Mouse (Mus musculus): ENCODE results near the gene Galnt9. TPM values are rescaled to one million over a fixed set of nuclear protein-coding genes. Genes with fewer than 3 reads are reported as not detected.

The Galnt9 gene
- polyA plus RNA-seq, 1 experiment from 2014 or later: 0.16 TPM

GRCm38 (mm10) chr5:110510357-110510756 lies 33.8 kb upstream of the Galnt9 start:
- H3K27ac ChIP-seq (replicated peaks): no peak overlapping the region
- no peaks in the 10 kb centered on the region for H3K9me3 ChIP-seq (replicated peaks)
- no peaks in the 10 kb centered on the region; the same call in 1 of the 2 replicates for H3K27me3 ChIP-seq
- no peak overlapping the region for H3K4me3 ChIP-seq (replicated peaks)
- no peaks in the 10 kb centered on the region for H3K4me1 ChIP-seq (replicated peaks)
- ATAC-seq (ENCODE audit: insufficient read depth): no peak
- 67% methylated on average over 6 of the region's 6 CpGs for WGBS (ENCODE audit: insufficient replicate concordance)
- no peaks in the 10 kb centered on the region for H3K36me3 ChIP-seq (replicated peaks)
- no peak overlapping the region for H3K4me2 ChIP-seq
- H3K9ac ChIP-seq: no peak overlapping the region

- no peak for ATAC-seq (ENCODE audit: insufficient read depth)
- Histone ChIP-seq H3K27ac (replicated peaks) (no peak overlapping the region), H3K27me3 (peaks cover 3% of the 10 kb centered on the region; the same call in 1 of the 2 replicates), H3K36me3 (replicated peaks) (no peaks in the 10 kb centered on the region), H3K4me3 (replicated peaks) (no peak overlapping the region), H3K9me3 (replicated peaks) (no peaks in the 10 kb centered on the region), H3K4me2 (no peak overlapping the region), H3K9ac (no peak overlapping the region), H3K4me1 (replicated peaks) (no peaks in the 10 kb centered on the region)
- WGBS (ENCODE audit: insufficient replicate concordance): 54% methylated on average over 4 of the region's 4 CpGs
Measured at GRCm38 (mm10) chr5:110513791-110514190, 30.4 kb upstream of the Galnt9 start.

GRCm38 (mm10) chr5:110514694-110515093 lies 29.5 kb upstream of the Galnt9 start:
- Histone ChIP-seq H3K27me3 (peaks cover 3% of the 10 kb centered on the region; the same call in 1 of the 2 replicates), H3K27ac (replicated peaks) (no peak overlapping the region), H3K4me1 (replicated peaks) (no peaks in the 10 kb centered on the region), H3K9me3 (replicated peaks) (no peaks in the 10 kb centered on the region), H3K36me3 (replicated peaks) (no peaks in the 10 kb centered on the region), H3K4me3 (replicated peaks) (no peak overlapping the region), H3K9ac (no peak overlapping the region), H3K4me2 (no peak overlapping the region)
- WGBS (ENCODE audit: insufficient replicate concordance): 55% methylated on average over 3 of the region's 3 CpGs
- no peak for ATAC-seq (ENCODE audit: insufficient read depth)

- Histone ChIP-seq H3K36me3 (replicated peaks) (no peaks in the 10 kb centered on the region), H3K9me3 (replicated peaks) (no peaks in the 10 kb centered on the region), H3K4me3 (replicated peaks) (no peak overlapping the region), H3K4me2 (no peak overlapping the region), H3K27ac (replicated peaks) (no peak overlapping the region), H3K4me1 (replicated peaks) (no peaks in the 10 kb centered on the region), H3K9ac (no peak overlapping the region), H3K27me3 (peaks cover 3% of the 10 kb centered on the region; the same call in 1 of the 2 replicates)
- no peak for ATAC-seq (ENCODE audit: insufficient read depth)
- 38% methylated on average over 4 of the region's 4 CpGs for WGBS (ENCODE audit: insufficient replicate concordance)
Measured at GRCm38 (mm10) chr5:110516390-110516789, 27.8 kb upstream of the Galnt9 start.

- WGBS (ENCODE audit: insufficient replicate concordance): 35% methylated on average over 14 of the region's 14 CpGs
- H3K27me3 ChIP-seq: peaks cover 3% of the 10 kb centered on the region; the same call in 1 of the 2 replicates
- ATAC-seq (ENCODE audit: insufficient read depth): no peak
- H3K4me2 ChIP-seq: no peak overlapping the region
- no peak overlapping the region for H3K4me3 ChIP-seq (replicated peaks)
- no peak overlapping the region for H3K9ac ChIP-seq
- no peaks in the 10 kb centered on the region for H3K36me3 ChIP-seq (replicated peaks)
- H3K4me1 ChIP-seq (replicated peaks): no peaks in the 10 kb centered on the region
- no peaks in the 10 kb centered on the region for H3K9me3 ChIP-seq (replicated peaks)
- no peak overlapping the region for H3K27ac ChIP-seq (replicated peaks)
Measured at GRCm38 (mm10) chr5:110518086-110518783, 25.9 kb upstream of the Galnt9 start.

- ATAC-seq (ENCODE audit: insufficient read depth): no peak
- Histone ChIP-seq H3K9me3 (replicated peaks) (no peaks in the 10 kb centered on the region), H3K4me2 (no peak overlapping the region), H3K36me3 (replicated peaks) (no peaks in the 10 kb centered on the region), H3K27ac (replicated peaks) (no peak overlapping the region), H3K4me3 (replicated peaks) (no peak overlapping the region), H3K27me3 (peaks cover 3% of the 10 kb centered on the region; the same call in 1 of the 2 replicates), H3K4me1 (replicated peaks) (no peaks in the 10 kb centered on the region), H3K9ac (no peak overlapping the region)
- WGBS (ENCODE audit: insufficient replicate concordance): 60% methylated on average over 4 of the region's 4 CpGs
Measured at GRCm38 (mm10) chr5:110520974-110521373, 23.2 kb upstream of the Galnt9 start.

GRCm38 (mm10) chr5:110521822-110522221 lies 22.3 kb upstream of the Galnt9 start:
- no peaks in the 10 kb centered on the region for H3K9me3 ChIP-seq (replicated peaks)
- H3K4me1 ChIP-seq (replicated peaks): no peaks in the 10 kb centered on the region
- peaks cover 3% of the 10 kb centered on the region; the same call in 1 of the 2 replicates for H3K27me3 ChIP-seq
- 55% methylated on average over 7 of the region's 7 CpGs for WGBS (ENCODE audit: insufficient replicate concordance)
- H3K4me3 ChIP-seq (replicated peaks): no peak overlapping the region
- H3K4me2 ChIP-seq: no peak overlapping the region
- no peak overlapping the region for H3K27ac ChIP-seq (replicated peaks)
- H3K9ac ChIP-seq: no peak overlapping the region
- no peak for ATAC-seq (ENCODE audit: insufficient read depth)
- no peaks in the 10 kb centered on the region for H3K36me3 ChIP-seq (replicated peaks)

- 39% methylated on average over 4 of the region's 4 CpGs for WGBS (ENCODE audit: insufficient replicate concordance)
- H3K36me3 ChIP-seq (replicated peaks): no peaks in the 10 kb centered on the region
- no peak overlapping the region for H3K9ac ChIP-seq
Measured at GRCm38 (mm10) chr5:110523296-110523695, 20.9 kb upstream of the Galnt9 start.

GRCm38 (mm10) chr5:110525701-110526100 lies 18.5 kb upstream of the Galnt9 start:
- H3K4me3 ChIP-seq (replicated peaks): no peak overlapping the region
- no peak overlapping the region for H3K9ac ChIP-seq
- 64% methylated on average over 6 of the region's 6 CpGs for WGBS (ENCODE audit: insufficient replicate concordance)
- ATAC-seq (ENCODE audit: insufficient read depth): no peak
- no peaks in the 10 kb centered on the region for H3K27me3 ChIP-seq
- H3K4me1 ChIP-seq (replicated peaks): no peaks in the 10 kb centered on the region
- no peak overlapping the region for H3K27ac ChIP-seq (replicated peaks)
- no peak overlapping the region for H3K4me2 ChIP-seq
- no peaks in the 10 kb centered on the region for H3K9me3 ChIP-seq (replicated peaks)
- H3K36me3 ChIP-seq (replicated peaks): no peaks in the 10 kb centered on the region

More at GRCm38 (mm10) chr5:110523296-110523695, 20.9 kb upstream of the Galnt9 start:
- Histone ChIP-seq H3K4me1 (replicated peaks) (no peaks in the 10 kb centered on the region), H3K4me3 (replicated peaks) (no peak overlapping the region), H3K4me2 (no peak overlapping the region), H3K27ac (replicated peaks) (no peak overlapping the region), H3K27me3 (peaks cover 2% of the 10 kb centered on the region; the same call in 1 of the 2 replicates), H3K9me3 (replicated peaks) (no peaks in the 10 kb centered on the region)
- ATAC-seq (ENCODE audit: insufficient read depth): no peak

GRCm38 (mm10) chr5:110526556-110526955 lies 17.6 kb upstream of the Galnt9 start:
- Histone ChIP-seq H3K27ac (replicated peaks) (no peak overlapping the region), H3K4me3 (replicated peaks) (no peak overlapping the region), H3K27me3 (no peaks in the 10 kb centered on the region), H3K4me1 (replicated peaks) (no peaks in the 10 kb centered on the region), H3K36me3 (replicated peaks) (no peaks in the 10 kb centered on the region), H3K9ac (no peak overlapping the region), H3K9me3 (replicated peaks) (no peaks in the 10 kb centered on the region), H3K4me2 (no peak overlapping the region)
- WGBS (ENCODE audit: insufficient replicate concordance): 65% methylated on average over 4 of the region's 4 CpGs
- ATAC-seq (ENCODE audit: insufficient read depth): no peak

- Histone ChIP-seq H3K9ac (no peak overlapping the region), H3K4me3 (replicated peaks) (no peak overlapping the region), H3K27ac (replicated peaks) (no peak overlapping the region), H3K27me3 (no peaks in the 10 kb centered on the region), H3K36me3 (replicated peaks) (no peaks in the 10 kb centered on the region), H3K4me2 (no peak overlapping the region), H3K4me1 (replicated peaks) (no peaks in the 10 kb centered on the region), H3K9me3 (replicated peaks) (no peaks in the 10 kb centered on the region)
- 56% methylated on average over 4 of the region's 4 CpGs for WGBS (ENCODE audit: insufficient replicate concordance)
- ATAC-seq (ENCODE audit: insufficient read depth): no peak
Measured at GRCm38 (mm10) chr5:110531091-110531490, 13.1 kb upstream of the Galnt9 start.

- 43% methylated on average over 1 of the region's 1 CpGs for WGBS (ENCODE audit: insufficient replicate concordance)
- Histone ChIP-seq H3K36me3 (replicated peaks) (no peaks in the 10 kb centered on the region), H3K9me3 (replicated peaks) (no peaks in the 10 kb centered on the region), H3K9ac (no peak overlapping the region), H3K4me2 (no peak overlapping the region), H3K27me3 (0 out of 2 replicates have a peak, but pooled peaks cover under 1% of the 10 kb centered on the region), H3K27ac (replicated peaks) (no peak overlapping the region), H3K4me3 (replicated peaks) (no peak overlapping the region), H3K4me1 (replicated peaks) (no peaks in the 10 kb centered on the region)
- ATAC-seq (ENCODE audit: insufficient read depth): no peak
Measured at GRCm38 (mm10) chr5:110534402-110534801, 9.8 kb upstream of the Galnt9 start.
